Mouse (Mus musculus): ENCODE measurements around the gene Tmem91.

The Tmem91 gene

DNA sequence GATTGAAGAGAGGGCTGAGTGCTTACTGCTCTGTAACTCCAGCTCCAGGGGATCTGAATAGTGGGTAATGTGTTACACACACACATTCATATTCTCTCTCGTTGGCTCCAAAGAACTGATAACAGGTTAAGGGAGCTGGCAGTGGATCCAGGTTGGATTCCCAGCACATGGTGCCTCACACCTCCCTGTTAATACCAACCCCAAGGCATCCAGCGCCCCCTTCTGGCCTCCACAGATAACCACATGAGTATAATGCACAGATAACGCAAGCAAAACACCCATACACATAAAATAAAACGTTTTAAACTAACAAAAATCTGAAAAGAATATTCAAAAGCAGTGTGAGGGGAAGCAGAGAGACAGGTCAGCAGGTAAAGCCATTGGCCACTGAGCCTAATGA lies 2.5 kb downstream of the Tmem91 start:
- in situ Hi-C loops (cut with MboI; ENCODE audit: low sequenced_read_pairs), result no loop called here

- in situ Hi-C loops (cut with MboI; ENCODE audit: low sequenced_read_pairs), result no loop called here
These were observed 3.3 kb downstream of the Tmem91 start for GRCm38 (mm10) chr7:25671686-25672085.

- in situ Hi-C loops (cut with MboI; ENCODE audit: low sequenced_read_pairs), result no loop called here
These were observed 4.9 kb downstream of the Tmem91 start for GRCm38 (mm10) chr7:25670096-25670495.

GRCm38 (mm10) chr7:25669631-25670030 lies 5.3 kb downstream of the Tmem91 start:
- in situ Hi-C loops (cut with MboI; ENCODE audit: low sequenced_read_pairs), result no loop called here

- in situ Hi-C loops (cut with MboI; ENCODE audit: low sequenced_read_pairs), result no loop called here
These were observed 5.8 kb downstream of the Tmem91 start for GRCm38 (mm10) chr7:25669158-25669557.

DNA sequence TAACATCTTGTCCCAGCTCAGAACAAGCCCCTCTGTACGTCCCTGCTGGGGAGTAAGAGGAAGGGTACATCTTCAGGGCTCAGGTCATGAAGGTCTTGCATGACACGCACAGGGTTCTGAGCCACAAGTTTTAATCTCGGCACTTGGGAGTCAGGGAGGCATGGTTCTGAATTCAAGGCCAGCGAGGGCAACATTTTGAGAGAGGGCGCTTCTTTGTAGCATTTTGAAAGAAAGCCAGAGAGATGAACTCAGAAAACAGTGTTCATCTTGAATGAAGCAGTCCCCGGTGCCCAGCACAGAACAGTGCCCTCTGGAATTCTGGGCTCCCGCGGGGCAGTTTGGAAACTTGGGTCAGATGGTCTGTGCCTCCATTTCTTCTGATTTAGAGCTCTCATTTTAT lies 8.6 kb downstream of the Tmem91 start:
- in situ Hi-C loops (cut with MboI; ENCODE audit: low sequenced_read_pairs), result no loop called here

DNA sequence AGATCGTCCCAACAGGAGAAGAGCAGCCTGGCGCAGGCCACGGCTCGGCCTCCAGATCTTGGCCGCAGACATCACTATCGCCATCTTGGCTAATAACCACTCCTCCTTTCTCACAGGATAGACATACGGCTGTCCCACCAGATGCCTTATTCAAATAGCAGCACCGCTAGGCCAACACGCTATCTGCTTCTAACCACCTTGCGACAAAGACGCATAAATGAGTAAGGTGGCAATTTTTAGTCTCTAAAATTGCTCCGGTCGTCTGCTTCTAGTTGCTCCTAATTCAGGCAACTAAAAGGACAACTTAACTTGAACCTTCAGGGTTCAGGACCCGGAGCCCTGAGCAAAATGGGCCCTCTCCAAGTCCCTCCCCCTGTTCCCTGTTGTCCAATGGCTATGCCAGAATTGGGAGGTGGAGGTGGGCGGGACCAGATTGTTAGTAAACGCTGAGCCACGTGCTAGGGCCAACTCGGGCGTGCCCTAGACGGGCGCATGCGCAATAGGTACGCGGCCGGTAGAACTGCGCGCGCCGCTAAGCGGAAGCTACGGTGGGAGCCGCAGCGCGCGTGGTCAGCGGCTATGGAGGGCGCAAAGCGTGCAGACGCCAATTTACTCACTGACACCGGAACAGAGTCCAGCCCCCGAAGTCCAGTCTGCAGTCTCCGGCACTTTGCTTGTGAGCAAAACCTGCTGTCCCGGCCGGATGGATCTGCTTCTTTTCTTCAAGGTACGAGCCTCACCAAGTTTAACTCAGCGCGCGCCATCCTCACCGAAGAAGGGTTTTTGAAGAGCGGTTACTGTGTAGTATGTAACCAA lies 16.1 kb downstream of the Tmem91 start, which contains the start of the genes Bckdha and Exosc5:
Gene Bckdha (minus strand): TSS at position 325 of the 816 bp plus-strand sequence.
Gene Exosc5 (plus strand): TSS at position 508 of the 816 bp plus-strand sequence.
- in situ Hi-C loops (cut with MboI; ENCODE audit: low sequenced_read_pairs), result no loop called here

- in situ Hi-C loops (cut with MboI; ENCODE audit: low sequenced_read_pairs), result no loop called here
These were observed 17.2 kb downstream of the Tmem91 start for GRCm38 (mm10) chr7:25657785-25658184.

DNA sequence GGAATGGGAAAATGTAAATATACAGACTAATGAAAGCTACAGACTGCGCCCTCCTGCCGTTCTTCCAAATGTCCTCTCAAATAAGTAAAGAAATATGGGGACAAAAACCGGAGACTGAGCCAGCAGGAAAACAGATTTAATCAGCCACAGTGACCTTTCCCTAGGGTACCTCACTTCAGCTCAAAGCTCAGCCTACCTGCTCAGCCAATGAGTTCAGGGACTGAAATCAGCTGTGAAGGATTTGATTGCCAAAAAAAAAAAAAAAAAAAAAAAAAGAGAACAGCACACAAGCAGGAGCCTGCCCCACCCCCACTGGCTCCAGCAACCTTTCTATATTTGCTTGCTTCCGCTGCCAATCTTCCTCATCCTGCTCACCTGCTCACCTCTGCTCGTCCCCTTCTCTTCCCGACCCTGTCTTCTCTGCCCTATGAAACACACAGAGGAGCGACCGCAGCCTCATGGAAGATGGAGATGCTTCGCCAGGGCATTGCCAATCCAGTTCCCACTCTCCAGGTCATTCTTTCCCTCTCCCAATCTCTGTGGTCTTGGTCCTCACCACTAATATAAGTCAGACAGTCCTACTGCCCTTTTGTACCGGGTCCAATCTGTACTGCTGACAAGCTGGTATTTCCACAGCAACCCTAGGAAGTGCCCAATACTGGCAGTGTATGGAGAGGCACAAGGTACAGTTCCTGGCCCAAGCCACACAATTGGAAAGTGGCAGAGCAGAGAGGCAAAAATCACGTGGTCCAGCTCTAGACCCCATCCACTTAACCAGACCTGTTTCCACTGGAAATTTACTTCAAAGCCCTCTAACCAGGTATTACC lies 19.2 kb downstream of the Tmem91 start:
- in situ Hi-C loops (cut with MboI; ENCODE audit: low sequenced_read_pairs), result no loop called here

- in situ Hi-C loops (cut with MboI; ENCODE audit: low sequenced_read_pairs), result no loop called here
These were observed 22.7 kb downstream of the Tmem91 start for GRCm38 (mm10) chr7:25652244-25652759.

- in situ Hi-C loops (cut with MboI; ENCODE audit: low sequenced_read_pairs), result no loop called here
These were observed 23.7 kb downstream of the Tmem91 start for GRCm38 (mm10) chr7:25651281-25651680.

- in situ Hi-C loops (cut with MboI; ENCODE audit: low sequenced_read_pairs), result no loop called here
These were observed 25.1 kb downstream of the Tmem91 start for GRCm38 (mm10) chr7:25649839-25650238.

GRCm38 (mm10) chr7:25647574-25648123 lies 27.3 kb downstream of the Tmem91 start:
- in situ Hi-C loops (cut with MboI; ENCODE audit: low sequenced_read_pairs), result no loop called here

DNA sequence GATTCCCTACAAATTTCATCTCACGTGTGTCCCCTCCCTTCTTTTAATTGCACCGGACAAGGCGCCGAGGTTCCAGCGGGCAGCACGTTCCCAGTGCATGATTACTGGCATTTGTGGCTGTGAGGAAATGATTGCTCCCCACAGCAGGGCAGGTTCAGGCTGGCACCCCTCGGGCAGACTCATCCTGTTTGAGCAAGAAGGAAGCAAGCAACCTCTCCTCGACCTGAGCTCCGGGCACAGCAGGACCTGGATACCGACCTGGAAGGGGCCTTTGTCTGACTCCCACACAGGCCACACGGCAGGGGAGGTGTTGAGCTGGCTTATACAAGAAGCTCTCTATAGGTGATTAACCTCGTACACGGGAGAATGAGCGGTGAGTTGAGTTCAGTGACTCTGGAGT lies 29.9 kb downstream of the Tmem91 start:
- in situ Hi-C loops (cut with MboI; ENCODE audit: low sequenced_read_pairs), result no loop called here

- in situ Hi-C loops (cut with MboI; ENCODE audit: low sequenced_read_pairs), result no loop called here
These were observed 30.3 kb downstream of the Tmem91 start for GRCm38 (mm10) chr7:25644631-25645030.

- in situ Hi-C loops (cut with MboI; ENCODE audit: low sequenced_read_pairs), result no loop called here
These were observed 30.8 kb downstream of the Tmem91 start for GRCm38 (mm10) chr7:25644136-25644535.

DNA sequence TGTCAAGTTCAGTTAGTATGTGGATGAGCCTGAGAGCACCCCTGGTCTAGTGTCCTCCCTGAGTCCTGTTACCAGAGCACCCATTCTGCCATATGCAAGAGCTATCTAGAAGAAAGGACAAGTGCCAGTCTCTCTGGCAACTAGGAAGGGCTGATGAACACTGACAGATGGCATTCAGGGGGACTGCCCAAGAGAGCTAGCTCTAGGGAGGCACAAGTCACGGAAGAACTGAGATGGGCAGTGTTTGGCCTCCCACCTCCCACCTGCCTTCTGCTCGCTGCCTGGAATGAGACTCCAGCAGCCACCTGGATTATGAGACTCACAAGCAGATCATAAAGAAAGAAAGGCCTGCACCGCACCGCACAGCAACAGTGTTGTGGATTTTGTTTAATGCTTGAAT lies 35.2 kb downstream of the Tmem91 start:
- in situ Hi-C loops (cut with MboI; ENCODE audit: low sequenced_read_pairs), result no loop called here

GRCm38 (mm10) chr7:25637099-25637498 lies 37.9 kb downstream of the Tmem91 start:
- in situ Hi-C loops (cut with MboI; ENCODE audit: low sequenced_read_pairs), result no loop called here

- in situ Hi-C loops (cut with MboI; ENCODE audit: low sequenced_read_pairs), result no loop called here
These were observed 38.6 kb downstream of the Tmem91 start for GRCm38 (mm10) chr7:25636373-25636772.

GRCm38 (mm10) chr7:25632679-25633078 lies 42.3 kb downstream of the Tmem91 start:
- in situ Hi-C loops (cut with MboI; ENCODE audit: low sequenced_read_pairs), result no loop called here

DNA sequence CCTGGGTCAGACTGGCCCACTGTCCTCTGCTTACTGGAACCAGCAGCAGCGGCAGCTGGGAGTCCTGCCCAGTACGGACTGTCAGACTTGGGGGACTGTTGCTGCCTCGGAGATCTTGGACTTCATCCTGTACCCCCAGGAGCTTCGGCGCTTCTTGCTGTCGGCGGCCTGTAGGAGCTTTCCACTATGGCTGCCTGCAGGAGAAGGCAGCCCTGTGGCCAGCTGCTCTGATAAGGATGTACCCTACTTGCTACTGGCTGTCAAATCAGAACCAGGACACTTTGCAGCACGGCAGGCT lies 46.7 kb downstream of the Tmem91 start:
- in situ Hi-C loops (cut with MboI; ENCODE audit: low sequenced_read_pairs), result no loop called here

Data from CH12F3 (cell line).